Mouse (Mus musculus): ENCODE data around the gene Klhl4. TPM values are rescaled to one million over a fixed set of nuclear protein-coding genes. Genes with fewer than 3 reads are reported as not detected.

The Klhl4 gene
- polyA plus RNA-seq (2017; shearing (Covaris generic)), result 1 to 10 TPM in 1 of 3 experiments, under 1 TPM in 2; 0.50 to 1.3 (median 0.94) TPM

- peak; percentile 56 for ATAC-seq
Measured at GRCm38 (mm10) chrX:114473782-114474731, at the start of gene Klhl4. TSS of gene Klhl4 (plus strand) at chrX:114474333.

- ATAC-seq, result no peak
Measured at GRCm38 (mm10) chrX:114484153-114484552, 10.0 kb downstream of the Klhl4 start.

- ATAC-seq, result no peak
Measured at GRCm38 (mm10) chrX:114486691-114487090, 12.6 kb downstream of the Klhl4 start.

- no peak for ATAC-seq
Measured at GRCm38 (mm10) chrX:114558141-114558540, 84.0 kb downstream of the Klhl4 start.

- no peak for ATAC-seq
Measured at GRCm38 (mm10) chrX:114582311-114582710, 108.2 kb downstream of the Klhl4 start.

Data from inflammation-experienced regulatory T-cells, adult 6 months (primary cell).